Mouse (Mus musculus): ENCODE data around the gene Idh3a. TPM values are rescaled to one million over a fixed set of nuclear protein-coding genes. Genes with fewer than 3 reads are reported as not detected.

The Idh3a gene
- polyA plus RNA-seq, 1 experiment from 2014 or later: 101 TPM

GRCm38 (mm10) chr9:54639192-54639591 is 53.1 kb downstream of the Idh3a start:
- Histone ChIP-seq H3K4me2 (replicated peaks) (no peak overlapping the region), H3K9me3 (replicated peaks) (no peaks in the 10 kb centered on the region), H3K4me3 (no peak overlapping the region), H3K4me1 (no peaks in the 10 kb centered on the region), H3K27ac (no peak overlapping the region), H3K27me3 (no peaks in the 10 kb centered on the region), H3K36me3 (no peaks in the 10 kb centered on the region), H3K9ac (no peak overlapping the region)
- no peak for ATAC-seq (ENCODE audit: low FRiP score)
- WGBS: 70% methylated on average over 2 of the region's 2 CpGs

- 79% methylated on average over 3 of the region's 3 CpGs for WGBS
- H3K4me3 ChIP-seq: no peak overlapping the region
- no peaks in the 10 kb centered on the region for H3K27me3 ChIP-seq
- H3K36me3 ChIP-seq: no peaks in the 10 kb centered on the region
- no peak overlapping the region for H3K27ac ChIP-seq
- no peak overlapping the region for H3K4me2 ChIP-seq (replicated peaks)
- no peak for ATAC-seq (ENCODE audit: low FRiP score)
- H3K4me1 ChIP-seq: no peaks in the 10 kb centered on the region
- H3K9me3 ChIP-seq (replicated peaks): no peaks in the 10 kb centered on the region
- no peak overlapping the region for H3K9ac ChIP-seq
These were observed 55.4 kb downstream of the Idh3a start for GRCm38 (mm10) chr9:54641548-54641947.

- Histone ChIP-seq H3K9ac (no peak overlapping the region), H3K27ac (no peak overlapping the region), H3K27me3 (no peaks in the 10 kb centered on the region), H3K4me3 (no peak overlapping the region), H3K9me3 (replicated peaks) (no peaks in the 10 kb centered on the region), H3K4me1 (no peaks in the 10 kb centered on the region), H3K36me3 (no peaks in the 10 kb centered on the region), H3K4me2 (replicated peaks) (no peak overlapping the region)
- ATAC-seq (ENCODE audit: low FRiP score): no peak
- 76% methylated on average over 2 of the region's 2 CpGs for WGBS
These were observed 56.0 kb downstream of the Idh3a start for GRCm38 (mm10) chr9:54642149-54642548.

GRCm38 (mm10) chr9:54642556-54642955 is 56.4 kb downstream of the Idh3a start:
- H3K27me3 ChIP-seq: no peaks in the 10 kb centered on the region
- WGBS: 87% methylated on average over 4 of the region's 4 CpGs
- no peak overlapping the region for H3K9ac ChIP-seq
- no peaks in the 10 kb centered on the region for H3K36me3 ChIP-seq
- no peaks in the 10 kb centered on the region for H3K4me1 ChIP-seq
- H3K9me3 ChIP-seq (replicated peaks): no peaks in the 10 kb centered on the region
- ATAC-seq (ENCODE audit: low FRiP score): no peak
- no peak overlapping the region for H3K4me2 ChIP-seq (replicated peaks)
- no peak overlapping the region for H3K4me3 ChIP-seq
- no peak overlapping the region for H3K27ac ChIP-seq

- H3K27me3 ChIP-seq: no peaks in the 10 kb centered on the region
- H3K4me1 ChIP-seq: no peaks in the 10 kb centered on the region
- no peaks in the 10 kb centered on the region for H3K36me3 ChIP-seq
- no peak overlapping the region for H3K27ac ChIP-seq
- no peak overlapping the region for H3K4me3 ChIP-seq
- H3K4me2 ChIP-seq (replicated peaks): no peak overlapping the region
- no peak overlapping the region for H3K9ac ChIP-seq
- ATAC-seq (ENCODE audit: low FRiP score): no peak
- WGBS: 94% methylated on average over 7 of the region's 7 CpGs
- no peaks in the 10 kb centered on the region for H3K9me3 ChIP-seq (replicated peaks)
These were observed 57.0 kb downstream of the Idh3a start for GRCm38 (mm10) chr9:54643179-54643578.

- Histone ChIP-seq H3K27me3 (no peaks in the 10 kb centered on the region), H3K4me2 (replicated peaks) (no peak overlapping the region), H3K36me3 (no peaks in the 10 kb centered on the region), H3K9me3 (replicated peaks) (no peaks in the 10 kb centered on the region), H3K9ac (no peak overlapping the region), H3K27ac (no peak overlapping the region), H3K4me1 (no peaks in the 10 kb centered on the region), H3K4me3 (no peak overlapping the region)
- ATAC-seq (ENCODE audit: low FRiP score): no peak
- WGBS: 91% methylated on average over 6 of the region's 6 CpGs
These were observed 59.4 kb downstream of the Idh3a start for GRCm38 (mm10) chr9:54645530-54645929.

- no peaks in the 10 kb centered on the region for H3K27me3 ChIP-seq
- ATAC-seq (ENCODE audit: low FRiP score): no peak
- no peak overlapping the region for H3K4me2 ChIP-seq (replicated peaks)
- no peaks in the 10 kb centered on the region for H3K4me1 ChIP-seq
- no peak overlapping the region for H3K9ac ChIP-seq
- H3K36me3 ChIP-seq: no peaks in the 10 kb centered on the region
- WGBS: 82% methylated on average over 9 of the region's 9 CpGs
- H3K9me3 ChIP-seq (replicated peaks): no peaks in the 10 kb centered on the region
- H3K27ac ChIP-seq: no peak overlapping the region
- H3K4me3 ChIP-seq: no peak overlapping the region
These were observed 60.1 kb downstream of the Idh3a start for GRCm38 (mm10) chr9:54646252-54646651.

GRCm38 (mm10) chr9:54647456-54647855 is 61.3 kb downstream of the Idh3a start:
- H3K4me1 ChIP-seq: no peaks in the 10 kb centered on the region
- no peak overlapping the region for H3K9ac ChIP-seq
- no peak for ATAC-seq (ENCODE audit: low FRiP score)
- no peak overlapping the region for H3K4me2 ChIP-seq (replicated peaks)
- no peak overlapping the region for H3K4me3 ChIP-seq
- WGBS: 65% methylated on average over 2 of the region's 2 CpGs
- H3K9me3 ChIP-seq (replicated peaks): no peaks in the 10 kb centered on the region
- no peak overlapping the region for H3K27ac ChIP-seq
- H3K27me3 ChIP-seq: no peaks in the 10 kb centered on the region
- no peaks in the 10 kb centered on the region for H3K36me3 ChIP-seq

GRCm38 (mm10) chr9:54649360-54649759 is 63.2 kb downstream of the Idh3a start:
- Histone ChIP-seq H3K27ac (no peak overlapping the region), H3K4me1 (no peaks in the 10 kb centered on the region), H3K9me3 (replicated peaks) (no peaks in the 10 kb centered on the region), H3K4me3 (no peak overlapping the region), H3K36me3 (no peaks in the 10 kb centered on the region), H3K27me3 (no peaks in the 10 kb centered on the region), H3K4me2 (replicated peaks) (no peak overlapping the region), H3K9ac (no peak overlapping the region)
- WGBS: 89% methylated on average over 1 of the region's 1 CpGs
- no peak for ATAC-seq (ENCODE audit: low FRiP score)

- Histone ChIP-seq H3K9ac (no peak overlapping the region), H3K27me3 (no peaks in the 10 kb centered on the region), H3K36me3 (no peaks in the 10 kb centered on the region), H3K9me3 (replicated peaks) (no peaks in the 10 kb centered on the region), H3K4me3 (no peak overlapping the region), H3K4me1 (no peaks in the 10 kb centered on the region), H3K27ac (no peak overlapping the region), H3K4me2 (replicated peaks) (no peak overlapping the region)
- 74% methylated on average over 2 of the region's 2 CpGs for WGBS
- no peak for ATAC-seq (ENCODE audit: low FRiP score)
These were observed 66.6 kb downstream of the Idh3a start for GRCm38 (mm10) chr9:54652778-54653177.

Other genes starting within 250 kb of the Idh3a start
- 27.1 and 27.7 TPM in 2 replicates for gene Dmxl2, start 84.7 kb upstream of the Idh3a start, polyA plus RNA-seq (2016; fragmentation: Nextera tagmentation; extraction: Ambion mirVana)
- not detected in 2 replicates for gene Sh2d7, start 47.4 kb upstream of the Idh3a start, polyA plus RNA-seq (2016; fragmentation: Nextera tagmentation; extraction: Ambion mirVana)
- 23.5 and 24.7 TPM in 2 replicates for gene Cib2, start 26.1 kb upstream of the Idh3a start, polyA plus RNA-seq (2016; fragmentation: Nextera tagmentation; extraction: Ambion mirVana)
- gene Acsbg1, start 75.5 kb downstream of the Idh3a start, polyA plus RNA-seq (2016; fragmentation: Nextera tagmentation; extraction: Ambion mirVana): 6.0 and 6.2 TPM in 2 replicates
- 7.1 and 7.5 TPM in 2 replicates for gene Dnaja4, start 112.5 kb downstream of the Idh3a start, polyA plus RNA-seq (2016; fragmentation: Nextera tagmentation; extraction: Ambion mirVana)
- gene Wdr61, start 148.2 kb downstream of the Idh3a start, polyA plus RNA-seq (2016; fragmentation: Nextera tagmentation; extraction: Ambion mirVana): 117 and 128 TPM in 2 replicates
- 655 and 681 TPM in 2 replicates for gene Crabp1, start 178.4 kb downstream of the Idh3a start, polyA plus RNA-seq (2016; fragmentation: Nextera tagmentation; extraction: Ambion mirVana)